Mouse (Mus musculus) embryonic facial prominence, embryonic 11.5 days (tissue): Measurements from ENCODE around the gene Exoc6. TPM values are rescaled to one million over a fixed set of nuclear protein-coding genes. Genes with fewer than 3 reads are reported as not detected.
"Not testable (repeated sequence)": the region's sequence is repeated elsewhere in the genome, so short reads cannot be mapped to it uniquely, and the experiment has no call there.

Experiments
- ATAC-seq: fragments of 200-750 bp; cut with Nextera tagmentation; replicated peaks from 2 replicates; pipeline ENCODE4 v1.8.0; 2017; ENCODE audit warnings: low read depth; ENCODE audit not compliant: insufficient number of reproducible peaks, low FRiP score, low TSS enrichment
- DNase-seq: peaks from one replicate; pipeline ENCODE4 v3.0.0-alpha.2; 2015; ENCODE audit warnings: low spot score
- H3K27ac ChIP-seq: fragments of 300-500 bp; sonication (generic); replicated peaks from 2 replicates; pipeline ENCODE4 v1.5.1; 2014; ENCODE audit warnings: mild to moderate bottlenecking, low read depth, low read length, control low read depth
- H3K27me3 ChIP-seq: fragments of 300-500 bp; sonication (generic); 2 replicates; pipeline ENCODE4 v1.6.1; 2014; ENCODE audit warnings: mild to moderate bottlenecking, low read length, moderate library complexity, mixed read lengths; ENCODE audit not compliant: control insufficient read depth, insufficient read depth
- H3K36me3 ChIP-seq: fragments of 300-500 bp; sonication (generic); replicated peaks from 2 replicates; pipeline ENCODE4 v1.6.1; 2014; ENCODE audit warnings: low read depth, mild to moderate bottlenecking, low read length, moderate library complexity, mixed read lengths; ENCODE audit not compliant: control insufficient read depth, insufficient read depth
- H3K4me1 ChIP-seq: fragments of 300-500 bp; sonication (generic); 2 replicates; pipeline ENCODE4 v1.6.1; 2014; ENCODE audit warnings: low read length, mixed read lengths; ENCODE audit not compliant: control insufficient read depth, insufficient read depth
- H3K4me2 ChIP-seq: fragments of 300-500 bp; sonication (generic); 2 replicates; pipeline ENCODE4 v1.6.1; 2014; ENCODE audit warnings: low read depth, mild to moderate bottlenecking, control low read depth, low read length, moderate library complexity
- H3K4me3 ChIP-seq: fragments of 300-500 bp; sonication (generic); 2 replicates; pipeline ENCODE4 v1.5.1; 2014; ENCODE audit warnings: low read depth, low read length, control low read depth
- H3K9ac ChIP-seq: fragments of 300-500 bp; sonication (generic); replicated peaks from 2 replicates; pipeline ENCODE4 v1.6.1; 2014; ENCODE audit warnings: mild to moderate bottlenecking, control low read depth, low read length
- H3K9me3 ChIP-seq: fragments of 300-500 bp; sonication (generic); replicated peaks from 2 replicates; pipeline ENCODE4 v1.6.1; 2016; ENCODE audit warnings: mild to moderate bottlenecking, low read length, inconsistent platforms, mixed read lengths; ENCODE audit not compliant: control insufficient read depth
- WGBS: fragments of 180-500 bp; shearing (Covaris S2); extraction: QIAGEN DNeasy Blood & Tissue Kit; methylation state at CpG from one replicate; pipeline ENCODE4 v1.1.7; 2014; 5-methylcytosine and 5-hydroxymethylcytosine counted together
- polyA plus RNA-seq: library from polyadenylated mRNA; unstranded; fragments of >200 nt; fragmentation: Nextera tagmentation; extraction: Ambion mirVana; gene quantifications from 2 replicates; pipeline ENCODE4 v1.2.1, GENCODE M21; 2014

Gene Exoc6
- polyA plus RNA-seq, 1 experiment from 2014 or later, result 10.3 TPM

DNA sequence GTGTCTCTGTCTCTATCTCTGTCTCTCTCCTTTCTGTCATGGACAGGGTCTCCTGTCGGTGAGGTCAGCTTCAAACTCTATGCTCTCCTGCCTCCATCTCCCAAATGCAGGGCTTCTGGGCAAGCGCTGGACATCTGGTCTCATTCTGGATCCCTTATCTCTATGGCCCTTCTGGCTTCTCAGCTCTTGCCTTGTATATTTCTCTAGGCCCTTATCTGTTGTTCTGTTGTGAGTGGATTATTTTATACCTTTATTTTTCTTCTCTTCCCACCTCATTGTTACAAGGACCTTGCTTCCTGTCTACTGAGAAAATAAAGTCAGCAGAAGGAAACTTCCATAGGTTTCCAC, 28.8 kb upstream of the Exoc6 start:
- no peaks in the 10 kb centered on the region for H3K9me3 ChIP-seq
- no peak overlapping the region for H3K4me3 ChIP-seq
- H3K4me1 ChIP-seq, result no peaks in the 10 kb centered on the region
- no peak overlapping the region for H3K27ac ChIP-seq
- DNase-seq, result no peak
- no peaks in the 10 kb centered on the region for H3K27me3 ChIP-seq
- H3K9ac ChIP-seq, result no peak overlapping the region
- 87% methylated on average over 2 of the region's 2 CpGs for WGBS
- no peaks in the 10 kb centered on the region for H3K36me3 ChIP-seq
- no peak for ATAC-seq
- no peak overlapping the region for H3K4me2 ChIP-seq

DNA sequence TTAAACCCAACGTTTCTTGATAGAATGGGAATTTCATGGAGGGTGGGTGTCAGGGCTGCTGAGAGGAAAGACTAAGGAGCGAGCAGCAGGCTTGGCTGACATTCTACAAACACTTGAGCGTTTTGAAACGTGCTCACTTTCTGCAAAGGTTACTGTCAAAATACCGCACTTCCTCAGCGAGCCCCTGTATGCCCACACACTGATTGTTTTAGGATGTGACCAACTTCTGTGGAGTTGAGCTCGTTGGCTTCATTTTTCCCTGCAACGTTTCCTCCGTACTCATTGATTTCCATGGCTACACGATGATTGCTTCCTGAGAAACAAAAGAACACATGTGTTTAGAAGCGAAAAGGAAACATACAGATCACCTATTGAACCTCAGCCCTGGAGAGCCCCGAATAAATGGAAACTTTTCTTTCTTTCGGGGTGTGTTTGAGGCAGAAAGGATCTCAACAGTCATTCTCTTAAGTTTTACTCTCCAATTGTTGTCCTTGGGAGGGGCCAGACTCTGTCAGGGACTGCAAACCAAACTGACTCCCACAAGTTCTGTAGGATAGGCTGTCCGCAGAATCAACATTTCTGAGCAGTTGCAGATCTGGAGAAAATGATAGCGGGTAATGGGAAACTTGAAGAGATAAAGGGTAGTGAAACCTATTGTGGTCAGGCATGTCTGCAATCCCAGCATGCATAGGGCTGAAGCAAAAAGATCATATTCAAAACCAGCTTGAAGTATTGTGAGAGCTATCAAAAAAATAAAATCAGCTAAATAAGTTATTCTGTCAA, 26.7 kb upstream of the Exoc6 start:
- WGBS, result 60% methylated on average over 15 of the region's 15 CpGs
- ATAC-seq, result no peak

DNA sequence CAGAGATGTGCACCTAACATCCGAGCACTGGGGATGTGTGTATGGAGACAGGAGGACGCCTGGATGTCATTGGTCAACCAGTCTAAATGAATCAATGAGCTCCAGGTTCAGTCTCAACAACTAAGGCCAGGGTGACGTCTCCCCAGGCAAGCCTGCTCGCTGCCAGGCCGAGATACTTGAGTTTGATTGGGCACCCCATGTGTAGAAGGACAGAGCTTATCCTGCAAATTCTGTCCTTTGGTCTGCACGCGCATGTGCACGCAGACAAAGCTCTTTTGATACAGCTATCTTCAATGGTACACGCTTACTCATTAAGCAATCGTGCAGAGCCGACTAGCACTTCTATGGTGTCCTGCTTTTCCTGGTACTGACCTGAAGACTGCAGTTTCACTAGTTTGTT, 24.3 kb upstream of the Exoc6 start:
- Histone ChIP-seq H3K36me3 (no peaks in the 10 kb centered on the region), H3K9ac (no peak overlapping the region), H3K4me3 (no peak overlapping the region), H3K27ac (no peak overlapping the region), H3K9me3 (no peaks in the 10 kb centered on the region), H3K27me3 (no peaks in the 10 kb centered on the region), H3K4me2 (no peak overlapping the region), H3K4me1 (no peaks in the 10 kb centered on the region)
- ATAC-seq (no peak), DNase-seq (no peak)
- 90% methylated on average over 11 of the region's 11 CpGs for WGBS

More for the DNA sequence above, 26.7 kb upstream of the Exoc6 start:
- H3K4me3 ChIP-seq, result no peak overlapping the region
- no peak for DNase-seq
- no peak overlapping the region for H3K9ac ChIP-seq
- H3K27me3 ChIP-seq, result no peaks in the 10 kb centered on the region
- no peaks in the 10 kb centered on the region for H3K9me3 ChIP-seq
- no peaks in the 10 kb centered on the region for H3K4me1 ChIP-seq
- no peak overlapping the region for H3K4me2 ChIP-seq
- H3K36me3 ChIP-seq, result no peaks in the 10 kb centered on the region
- no peak overlapping the region for H3K27ac ChIP-seq

- H3K27me3 ChIP-seq, result no peaks in the 10 kb centered on the region
- no peak overlapping the region for H3K4me2 ChIP-seq
- H3K9me3 ChIP-seq, result no peaks in the 10 kb centered on the region
- WGBS, result 22% methylated on average over 8 of the region's 8 CpGs
- H3K27ac ChIP-seq, result no peak overlapping the region
- no peaks in the 10 kb centered on the region for H3K36me3 ChIP-seq
- DNase-seq (no peak), ATAC-seq (no peak)
- H3K9ac ChIP-seq, result no peak overlapping the region
- H3K4me1 ChIP-seq, result no peaks in the 10 kb centered on the region
- H3K4me3 ChIP-seq, result no peak overlapping the region
Measured at GRCm38 (mm10) chr19:37526768-37527167, 23.4 kb upstream of the Exoc6 start.

GRCm38 (mm10) chr19:37527736-37528135, 22.5 kb upstream of the Exoc6 start:
- H3K9me3 ChIP-seq, H3K27me3 ChIP-seq, ATAC-seq, H3K4me3 ChIP-seq, H3K4me1 ChIP-seq, H3K27ac ChIP-seq, H3K36me3 ChIP-seq, DNase-seq, H3K9ac ChIP-seq, H3K4me2 ChIP-seq: not testable (repeated sequence)
- whole genome bisulfite sequencing, result 97% methylated on average over 3 of the region's 3 CpGs

DNA sequence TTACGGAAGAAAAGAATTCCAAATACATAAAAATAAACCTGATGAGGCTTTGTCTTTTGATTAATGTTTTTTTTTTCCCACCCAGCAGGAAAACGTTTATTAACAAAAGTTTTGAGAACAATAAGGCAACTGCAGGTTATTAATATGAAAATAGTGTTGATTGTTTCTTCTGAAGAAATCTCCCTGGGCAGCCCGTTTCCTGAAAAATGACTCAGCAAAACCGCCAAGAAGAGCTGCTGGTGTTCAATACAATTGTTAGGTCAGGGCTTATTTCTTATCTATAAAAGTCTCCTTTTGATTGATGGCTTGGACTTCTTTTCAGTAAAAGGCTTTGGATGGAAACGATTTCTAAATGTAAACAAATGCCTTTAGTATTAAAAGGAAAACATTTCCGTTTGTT, 21.6 kb upstream of the Exoc6 start:
- 75% methylated on average over 6 of the region's 6 CpGs for WGBS
- H3K27ac ChIP-seq, result no peak overlapping the region
- DNase-seq (no peak), ATAC-seq (no peak)
- no peaks in the 10 kb centered on the region for H3K9me3 ChIP-seq
- no peak overlapping the region for H3K9ac ChIP-seq
- H3K4me1 ChIP-seq, result no peaks in the 10 kb centered on the region
- no peaks in the 10 kb centered on the region for H3K27me3 ChIP-seq
- H3K4me3 ChIP-seq, result no peak overlapping the region
- no peaks in the 10 kb centered on the region for H3K36me3 ChIP-seq
- H3K4me2 ChIP-seq, result no peak overlapping the region

DNA sequence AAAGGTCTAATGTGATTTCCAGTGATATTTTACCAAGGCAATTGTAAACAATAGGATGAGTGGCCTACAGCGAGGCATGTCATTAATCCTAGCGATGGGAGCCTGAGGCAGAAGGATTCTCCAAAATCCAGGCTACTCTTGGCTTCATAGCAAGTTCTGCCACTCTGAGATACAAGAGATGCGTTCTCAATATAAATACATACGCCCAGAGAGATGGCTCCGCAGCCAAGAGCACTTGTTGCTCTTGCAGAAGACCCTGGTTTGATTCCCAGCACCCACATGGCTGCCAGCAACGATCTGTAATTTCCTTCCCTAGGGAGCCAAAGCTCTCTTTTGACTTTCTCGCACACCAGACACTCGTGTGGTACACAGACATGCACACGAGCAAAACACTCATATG, 20.9 kb upstream of the Exoc6 start:
- Histone ChIP-seq H3K4me2 (no peak overlapping the region), H3K36me3 (no peaks in the 10 kb centered on the region), H3K27ac (no peak overlapping the region), H3K4me3 (no peak overlapping the region), H3K27me3 (no peaks in the 10 kb centered on the region), H3K4me1 (no peaks in the 10 kb centered on the region), H3K9me3 (no peaks in the 10 kb centered on the region), H3K9ac (no peak overlapping the region)
- ATAC-seq, result no peak
- 87% methylated on average over 9 of the region's 9 CpGs for WGBS
- DNase-seq, result no peak

GRCm38 (mm10) chr19:37529975-37530515, 20.2 kb upstream of the Exoc6 start:
- Histone ChIP-seq H3K4me1 (no peaks in the 10 kb centered on the region), H3K27me3 (no peaks in the 10 kb centered on the region), H3K27ac (no peak overlapping the region), H3K4me3 (no peak overlapping the region), H3K9ac (no peak overlapping the region), H3K36me3 (no peaks in the 10 kb centered on the region), H3K9me3 (no peaks in the 10 kb centered on the region), H3K4me2 (no peak overlapping the region)
- peak; percentile 83 for DNase-seq
- WGBS, result 40% methylated on average over 7 of the region's 7 CpGs
- ATAC-seq, result no peak
